Mouse (Mus musculus) myocyte (in vitro differentiated cells): ENCODE data around the gene Tlr5.

Experiments
- CEBPB ChIP-seq: IDR thresholded peaks from 2 replicates; pipeline ENCODE4 v1.6.1; 2011; ENCODE audit warnings: mild to moderate bottlenecking, moderate library complexity; ENCODE audit not compliant: poor library complexity, insufficient read depth, severe bottlenecking
- E2F4 ChIP-seq: IDR thresholded peaks from one replicate; pipeline ENCODE4 v1.6.1; 2011; ENCODE audit warnings: mild to moderate bottlenecking, control low read depth, moderate library complexity; ENCODE audit not compliant: insufficient read depth
- MYOG ChIP-seq, 3 experiments: IDR thresholded peaks; one replicate each; pipeline ENCODE4 v1.6.1; 2011; ENCODE audit warnings: control low read depth in 2 of 3, low read depth in 2 of 3, mild to moderate bottlenecking in 2 of 3; ENCODE audit not compliant: insufficient read length in 2 of 3, control insufficient read depth in 1 of 3, insufficient read depth in 1 of 3
- POLR2A ChIP-seq: IDR thresholded peaks from one replicate; pipeline ENCODE4 v1.6.1; 2011; ENCODE audit warnings: low read depth, mild to moderate bottlenecking, control low read depth, moderate library complexity; ENCODE audit not compliant: insufficient read length
- POLR2AphosphoS2 ChIP-seq: IDR thresholded peaks from one replicate; pipeline ENCODE4 v1.6.1; 2011; ENCODE audit warnings: low read depth, control low read depth; ENCODE audit not compliant: insufficient read length
- REST ChIP-seq: IDR thresholded peaks from one replicate; pipeline ENCODE4 v1.6.1; 2011; ENCODE audit warnings: mild to moderate bottlenecking, control low read depth, moderate library complexity; ENCODE audit not compliant: insufficient read depth, insufficient read length
- TCF12 ChIP-seq: IDR thresholded peaks from one replicate; pipeline ENCODE4 v1.6.1; 2011; ENCODE audit warnings: mild to moderate bottlenecking, control low read depth; ENCODE audit not compliant: poor library complexity, insufficient read depth, severe bottlenecking
- TCF3 ChIP-seq: IDR thresholded peaks from one replicate; pipeline ENCODE4 v1.6.1; 2011; ENCODE audit warnings: low read depth, control low read depth; ENCODE audit not compliant: insufficient read length

GRCm38 (mm10) chr1:182953165-182953564 is 1.4 kb upstream of the Tlr5 start:
- no peak for TF ChIP-seq POLR2A
- TF ChIP-seq REST = no peak
- TF ChIP-seq TCF3 = no peak
- no peak for TF ChIP-seq E2F4
- TF ChIP-seq POLR2AphosphoS2 = no peak
- TF ChIP-seq CEBPB = no peak
- no peak for TF ChIP-seq MYOG (IDR thresholded peaks at IDR 0.05; ENCODE audit: control insufficient read depth in 1 of 3, insufficient read depth in 1 of 3, insufficient read length in 2 of 3, low read depth in 2 of 3)
- TF ChIP-seq TCF12 = no peak
